Mouse (Mus musculus): Measurements from ENCODE around the gene Olfr1469.
"Not testable (repeated sequence)": the region's sequence is repeated elsewhere in the genome, so short reads cannot be mapped to it uniquely, and the experiment has no call there.

Olfr1469 gene

DNA sequence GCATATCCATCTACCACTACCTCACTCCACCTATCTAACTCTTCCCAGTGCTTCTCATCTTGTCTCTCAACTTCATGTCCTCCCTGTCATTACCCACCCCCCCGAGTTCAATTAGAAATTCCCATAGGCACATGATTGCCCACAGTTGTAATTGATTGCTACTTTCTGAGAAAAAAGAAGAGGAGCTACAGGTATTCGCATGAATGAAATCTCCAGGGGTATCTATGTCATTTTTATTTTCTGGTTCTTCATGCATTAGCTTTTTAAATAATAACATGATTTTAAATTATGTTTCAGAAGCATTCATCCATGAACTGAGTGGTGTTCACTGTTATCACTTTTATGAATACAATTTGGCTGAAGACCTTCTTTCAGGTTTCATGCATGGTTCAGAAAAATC is at the start of gene Olfr1469:
Gene Olfr1469, plus strand, starts transcription at position 301 of the 400 bp plus-strand sequence.
- DNase-seq (ENCODE audit: low spot score in 2 of 2), result no peak

DNA sequence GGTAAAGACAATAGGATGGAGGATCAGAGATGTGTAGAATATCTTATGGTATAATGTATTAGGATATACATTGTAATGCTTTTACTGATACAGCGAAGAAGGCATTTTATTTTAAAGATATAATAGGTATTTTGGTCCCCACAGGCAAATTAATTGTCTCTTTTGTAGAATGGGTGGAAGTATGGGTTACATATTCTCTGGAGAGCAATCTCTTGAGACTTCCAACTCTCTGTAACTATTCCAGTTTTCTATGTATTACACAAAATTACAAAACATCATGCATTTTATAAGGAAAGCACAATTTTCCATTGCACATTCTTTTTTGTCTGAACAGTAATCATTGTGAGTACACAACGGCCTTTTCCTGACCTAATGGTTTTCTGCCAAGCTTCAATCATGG is 45.7 kb upstream of the Olfr1469 start, which contains the start of gene Olfr1467:
Gene Olfr1467, plus strand, starts transcription at position 301 of the 400 bp plus-strand sequence.
- DNase-seq (ENCODE audit: low spot score in 2 of 2), result no peak

DNA sequence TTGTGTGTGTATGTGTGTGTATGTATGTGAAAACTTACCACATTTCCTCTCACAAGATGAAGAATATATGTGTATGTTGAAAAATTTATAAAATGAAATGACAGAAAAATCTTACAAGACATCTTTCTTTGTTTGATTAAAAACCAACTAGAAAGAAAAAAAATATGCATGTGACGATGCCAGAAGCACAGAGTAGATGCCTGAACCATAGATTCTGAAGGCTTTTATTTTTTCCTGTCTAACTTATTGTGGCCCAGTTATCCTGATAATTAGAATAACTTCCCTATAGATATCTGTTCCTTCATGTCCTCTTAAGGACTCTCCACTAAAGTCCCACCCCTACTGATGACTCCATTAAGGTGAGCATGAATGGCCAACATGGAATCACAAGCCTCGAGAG is 35.5 kb downstream of the Olfr1469 start, which contains the start of gene Olfr1471:
Gene Olfr1471, plus strand, starts transcription at position 301 of the 400 bp plus-strand sequence.
- DNase-seq (ENCODE audit: low spot score in 2 of 2), result not testable (repeated sequence)

DNA sequence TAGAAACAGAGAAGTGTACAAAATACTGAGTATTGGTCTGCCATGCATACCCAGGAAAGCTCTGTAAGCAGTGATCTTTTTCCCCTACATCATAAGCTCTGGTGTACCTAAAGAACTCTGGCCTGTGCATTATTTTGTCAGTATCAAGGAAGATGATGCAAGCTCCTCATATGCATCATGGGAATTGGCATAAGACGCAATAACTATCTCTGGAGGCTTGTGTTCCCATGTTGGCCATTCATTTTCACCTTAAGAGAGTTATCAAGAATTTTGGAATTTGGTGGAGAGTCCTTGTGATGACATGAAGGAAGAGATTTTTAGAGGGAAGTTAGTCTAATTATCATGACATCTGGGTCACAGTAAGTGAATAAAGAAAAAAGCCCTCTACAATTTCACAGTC is 48.3 kb downstream of the Olfr1469 start, which contains the start of gene Olfr1472:
Gene Olfr1472, minus strand, starts transcription at position 101 of the 400 bp plus-strand sequence.
- no peak for DNase-seq (ENCODE audit: low spot score in 2 of 2)

All from natural killer cell, adult 2 months (primary cell).